Mouse (Mus musculus): ENCODE measurements around the gene Maml3. TPM values are rescaled to one million over a fixed set of nuclear protein-coding genes. Genes with fewer than 3 reads are reported as not detected.

The Maml3 gene
- polyA plus RNA-seq, 1 experiment from 2014 or later: 6.0 TPM

- no peaks in the 10 kb centered on the region for H3K9me3 ChIP-seq
- no peaks in the 10 kb centered on the region for H3K27me3 ChIP-seq (replicated peaks; ENCODE audit: low read depth, poor library complexity, severe bottlenecking)
- H3K27ac ChIP-seq (replicated peaks): peak overlapping the region; percentile 86
- WGBS: 81% methylated on average over 7 of the region's 7 CpGs
- no peak for DNase-seq (ENCODE audit: low spot score)
- H3K4me1 ChIP-seq: peaks cover 53% of the 10 kb centered on the region
- no peaks in the 10 kb centered on the region for H3K36me3 ChIP-seq (replicated peaks)
- H3K4me3 ChIP-seq: no peak overlapping the region
These were observed 313.3 kb downstream of the Maml3 start for GRCm38 (mm10) chr3:51791542-51791941.

GRCm38 (mm10) chr3:51789389-51789904, 315.4 kb downstream of the Maml3 start:
- Histone ChIP-seq H3K36me3 (replicated peaks) (no peaks in the 10 kb centered on the region), H3K4me3 (peak overlapping the region; percentile 43), H3K9me3 (no peaks in the 10 kb centered on the region), H3K27ac (replicated peaks) (peak overlapping the region; percentile 86), H3K4me1 (peaks cover 48% of the 10 kb centered on the region), H3K27me3 (replicated peaks; ENCODE audit: low read depth, poor library complexity, severe bottlenecking) (no peaks in the 10 kb centered on the region)
- WGBS: 35% methylated on average over 10 of the region's 10 CpGs
- DNase-seq (ENCODE audit: low spot score): no peak

GRCm38 (mm10) chr3:51788591-51789339, 316.1 kb downstream of the Maml3 start:
- H3K27me3 ChIP-seq (replicated peaks; ENCODE audit: low read depth, poor library complexity, severe bottlenecking): no peaks in the 10 kb centered on the region
- peaks cover 48% of the 10 kb centered on the region for H3K4me1 ChIP-seq
- peak overlapping the region; percentile 43 for H3K4me3 ChIP-seq
- DNase-seq (ENCODE audit: low spot score): peak; percentile 88
- peak overlapping the region; percentile 86 for H3K27ac ChIP-seq (replicated peaks)
- no peaks in the 10 kb centered on the region for H3K36me3 ChIP-seq (replicated peaks)
- WGBS: under 1% methylated on average over 17 of the region's 17 CpGs
- H3K9me3 ChIP-seq: no peaks in the 10 kb centered on the region

GRCm38 (mm10) chr3:51787945-51788344, 316.9 kb downstream of the Maml3 start:
- 97% methylated on average over 2 of the region's 2 CpGs for WGBS
- H3K4me3 ChIP-seq: no peak overlapping the region
- H3K36me3 ChIP-seq (replicated peaks): no peaks in the 10 kb centered on the region
- H3K27me3 ChIP-seq (replicated peaks; ENCODE audit: low read depth, poor library complexity, severe bottlenecking): no peaks in the 10 kb centered on the region
- DNase-seq (ENCODE audit: low spot score): no peak
- no peaks in the 10 kb centered on the region for H3K9me3 ChIP-seq
- peak overlapping the region; percentile 86 for H3K27ac ChIP-seq (replicated peaks)
- H3K4me1 ChIP-seq: peaks cover 48% of the 10 kb centered on the region

- no peaks in the 10 kb centered on the region for H3K9me3 ChIP-seq
These were observed 319.1 kb downstream of the Maml3 start for GRCm38 (mm10) chr3:51785796-51786195.

GRCm38 (mm10) chr3:51782191-51782590, 322.7 kb downstream of the Maml3 start:
- whole genome bisulfite sequencing: 92% methylated on average over 10 of the region's 10 CpGs
- no peak overlapping the region for H3K27ac ChIP-seq (replicated peaks)

More at GRCm38 (mm10) chr3:51785796-51786195, 319.1 kb downstream of the Maml3 start:
- no peak for DNase-seq (ENCODE audit: low spot score)
- no peak overlapping the region for H3K4me3 ChIP-seq
- H3K27ac ChIP-seq (replicated peaks): peak overlapping the region; percentile 48; the same call in 1 of the 2 replicates
- peaks cover 37% of the 10 kb centered on the region for H3K4me1 ChIP-seq
- no peaks in the 10 kb centered on the region for H3K36me3 ChIP-seq (replicated peaks)
- WGBS: 86% methylated on average over 7 of the region's 7 CpGs
- no peaks in the 10 kb centered on the region for H3K27me3 ChIP-seq (replicated peaks; ENCODE audit: low read depth, poor library complexity, severe bottlenecking)

GRCm38 (mm10) chr3:51778738-51779592, 325.9 kb downstream of the Maml3 start:
- H3K27me3 ChIP-seq (replicated peaks; ENCODE audit: low read depth, poor library complexity, severe bottlenecking): no peaks in the 10 kb centered on the region

More at GRCm38 (mm10) chr3:51782191-51782590, 322.7 kb downstream of the Maml3 start:
- Histone ChIP-seq H3K4me1 (peaks cover 29% of the 10 kb centered on the region), H3K36me3 (replicated peaks) (no peaks in the 10 kb centered on the region), H3K27me3 (replicated peaks; ENCODE audit: low read depth, poor library complexity, severe bottlenecking) (no peaks in the 10 kb centered on the region), H3K9me3 (no peaks in the 10 kb centered on the region), H3K4me3 (no peak overlapping the region)
- DNase-seq (ENCODE audit: low spot score): no peak

GRCm38 (mm10) chr3:51778179-51778578, 326.7 kb downstream of the Maml3 start:
- Histone ChIP-seq H3K27ac (replicated peaks) (peak overlapping the region; percentile 72), H3K36me3 (replicated peaks) (no peaks in the 10 kb centered on the region), H3K9me3 (no peaks in the 10 kb centered on the region), H3K4me1 (peaks cover 19% of the 10 kb centered on the region), H3K27me3 (replicated peaks; ENCODE audit: low read depth, poor library complexity, severe bottlenecking) (no peaks in the 10 kb centered on the region), H3K4me3 (no peak overlapping the region)
- 79% methylated on average over 3 of the region's 3 CpGs for WGBS
- DNase-seq (ENCODE audit: low spot score): no peak

More at GRCm38 (mm10) chr3:51778738-51779592, 325.9 kb downstream of the Maml3 start:
- DNase-seq (ENCODE audit: low spot score): no peak
- WGBS: 43% methylated on average over 16 of the region's 16 CpGs
- no peaks in the 10 kb centered on the region for H3K9me3 ChIP-seq
- H3K4me3 ChIP-seq: no peak overlapping the region
- no peaks in the 10 kb centered on the region for H3K36me3 ChIP-seq (replicated peaks)
- H3K4me1 ChIP-seq: peaks cover 19% of the 10 kb centered on the region
- peak overlapping the region; percentile 72 for H3K27ac ChIP-seq (replicated peaks)

GRCm38 (mm10) chr3:51776018-51776611, 328.8 kb downstream of the Maml3 start:
- no peaks in the 10 kb centered on the region for H3K9me3 ChIP-seq
- H3K4me1 ChIP-seq: peaks cover 30% of the 10 kb centered on the region
- no peak overlapping the region for H3K4me3 ChIP-seq
- H3K36me3 ChIP-seq (replicated peaks): no peaks in the 10 kb centered on the region
- 85% methylated on average over 2 of the region's 2 CpGs for WGBS
- H3K27me3 ChIP-seq (replicated peaks; ENCODE audit: low read depth, poor library complexity, severe bottlenecking): no peaks in the 10 kb centered on the region
- no peak for DNase-seq (ENCODE audit: low spot score)
- H3K27ac ChIP-seq (replicated peaks): no peak overlapping the region

- DNase-seq (ENCODE audit: low spot score): no peak
- WGBS: 92% methylated on average over 5 of the region's 5 CpGs
- Histone ChIP-seq H3K9me3 (peaks cover 5% of the 10 kb centered on the region; the same call in 1 of the 2 replicates), H3K27ac (replicated peaks) (no peak overlapping the region), H3K27me3 (replicated peaks; ENCODE audit: low read depth, poor library complexity, severe bottlenecking) (no peaks in the 10 kb centered on the region), H3K4me3 (no peak overlapping the region), H3K36me3 (replicated peaks) (no peaks in the 10 kb centered on the region), H3K4me1 (peaks cover 22% of the 10 kb centered on the region)
These were observed 331.3 kb downstream of the Maml3 start for GRCm38 (mm10) chr3:51773587-51773986.

GRCm38 (mm10) chr3:51771839-51772630, 332.8 kb downstream of the Maml3 start:
- H3K9me3 ChIP-seq: peaks cover 5% of the 10 kb centered on the region; the same call in 1 of the 2 replicates
- H3K36me3 ChIP-seq (replicated peaks): 0 out of 2 replicates have a peak, but pooled peaks cover 3% of the 10 kb centered on the region
- no peaks in the 10 kb centered on the region for H3K27me3 ChIP-seq (replicated peaks; ENCODE audit: low read depth, poor library complexity, severe bottlenecking)
- no peak for DNase-seq (ENCODE audit: low spot score)
- 64% methylated on average over 9 of the region's 9 CpGs for WGBS
- peaks cover 21% of the 10 kb centered on the region for H3K4me1 ChIP-seq
- H3K27ac ChIP-seq (replicated peaks): no peak overlapping the region
- no peak overlapping the region for H3K4me3 ChIP-seq

All from embryonic facial prominence, embryonic 10.5 days (tissue).